Mouse (Mus musculus): ENCODE measurements at regions not wholly inside any gene's neighbourhood (a gene's known extent, or its start where the extent isn't known, plus 50 kb on each side); places are given as distances from the start of the nearest gene placed in this dataset.

GRCm38 (mm10) chr13:25750460-25751408 lies 480.4 kb upstream of the Nrsn1 start:
- no peak for DNase-seq (ENCODE audit: extremely low read depth, low read depth, low spot score)

DNA sequence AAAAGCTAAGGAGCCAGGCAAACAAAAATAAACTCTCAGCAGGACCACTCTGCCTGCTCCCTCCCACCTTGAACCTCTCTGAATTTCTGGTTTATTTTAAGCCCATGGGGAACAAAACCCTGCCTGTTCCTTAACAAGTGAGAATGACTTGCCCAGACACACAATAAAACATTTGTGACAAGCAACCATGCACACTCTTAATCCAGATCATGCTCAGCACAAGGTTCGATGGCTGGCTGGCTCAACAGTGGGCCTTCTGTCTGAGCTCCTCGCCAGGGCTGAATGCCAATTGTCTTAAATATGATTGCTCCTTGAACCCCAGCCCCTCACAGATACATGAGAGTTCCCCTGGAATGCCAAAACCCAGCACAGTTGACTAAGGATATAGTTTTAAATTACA lies 468.3 kb upstream of the Nrsn1 start:
- no peak for DNase-seq (ENCODE audit: extremely low read depth, low read depth, low spot score)

DNA sequence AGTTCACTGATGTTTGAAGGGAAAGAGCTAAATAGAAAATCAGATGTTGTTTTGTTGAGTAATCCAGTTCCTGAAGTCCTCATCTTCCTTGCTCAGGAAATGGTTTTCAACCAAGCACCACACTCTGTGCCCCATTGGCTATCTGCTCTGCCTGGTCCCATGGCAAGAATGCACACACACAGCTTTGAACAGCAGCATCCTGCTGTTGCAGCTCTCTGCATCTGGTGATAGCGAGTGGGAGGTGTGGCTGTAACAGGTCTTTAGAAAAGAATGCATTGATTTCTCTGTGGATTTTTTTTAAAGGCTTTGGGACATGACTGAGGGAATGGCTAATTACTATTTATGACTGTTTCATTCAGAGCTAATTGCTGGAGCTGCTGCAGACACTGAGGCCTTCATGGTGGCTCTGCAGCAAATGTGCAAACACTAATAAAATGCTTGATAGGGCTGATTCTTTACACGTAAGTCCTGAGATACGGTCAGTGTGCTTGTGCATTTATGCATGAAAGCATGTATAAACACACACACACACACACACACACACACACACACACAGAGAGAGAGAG lies 459.1 kb upstream of the Nrsn1 start:
- DNase-seq (ENCODE audit: extremely low read depth, low read depth, low spot score) = no peak

DNA sequence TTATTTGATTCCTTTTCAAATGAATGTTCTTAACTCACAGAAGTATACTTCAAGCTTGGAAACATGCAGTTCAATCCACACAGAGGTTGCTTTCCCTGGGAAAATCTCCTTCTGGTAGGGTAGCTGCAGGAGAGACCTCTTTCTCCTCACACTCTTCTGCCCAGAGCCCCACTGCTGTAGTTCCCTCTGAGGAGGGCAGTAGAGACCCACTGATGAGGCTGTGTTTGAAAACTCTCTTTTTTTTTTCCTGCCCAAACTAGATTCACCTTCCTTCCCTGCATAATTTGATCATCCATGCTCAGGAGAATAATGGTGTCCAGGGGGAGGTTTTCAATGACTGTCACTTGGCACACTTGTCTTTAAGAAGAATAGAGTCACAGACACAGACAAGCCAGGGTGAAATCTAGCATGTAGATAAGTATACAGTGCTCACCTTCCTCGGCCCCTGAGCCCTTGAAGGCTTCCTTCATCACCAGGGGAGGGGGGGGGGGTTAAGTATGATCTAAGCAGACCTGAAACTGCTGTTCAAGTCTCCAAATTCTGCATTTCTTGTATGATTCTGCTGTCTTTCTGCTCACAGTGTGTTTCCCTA lies 457.3 kb upstream of the Nrsn1 start:
- no peak for DNase-seq (ENCODE audit: extremely low read depth, low read depth, low spot score)

GRCm38 (mm10) chr13:25722595-25723525 lies 452.6 kb upstream of the Nrsn1 start:
- no peak for DNase-seq (ENCODE audit: extremely low read depth, low read depth, low spot score)

DNA sequence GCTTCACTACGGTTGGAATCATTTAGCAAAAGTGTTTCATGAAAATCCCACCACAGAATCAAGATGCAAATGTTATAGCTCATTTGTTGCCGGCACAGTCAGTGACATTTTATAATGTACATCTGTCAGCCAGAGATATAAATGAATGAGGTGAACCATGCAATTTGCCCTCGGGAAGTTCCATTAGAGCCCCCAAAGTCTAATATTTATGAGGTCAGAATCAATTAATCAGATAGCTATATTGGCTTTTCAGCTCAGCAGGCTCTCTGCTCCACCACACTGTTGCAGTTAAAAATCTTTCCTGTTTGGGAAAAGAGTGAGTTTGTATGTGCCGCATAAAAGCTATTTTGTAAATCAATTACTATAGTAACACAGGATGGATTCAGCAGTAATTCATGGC lies 430.7 kb upstream of the Nrsn1 start:
- DNase-seq (ENCODE audit: extremely low read depth, low read depth, low spot score) = no peak

DNA sequence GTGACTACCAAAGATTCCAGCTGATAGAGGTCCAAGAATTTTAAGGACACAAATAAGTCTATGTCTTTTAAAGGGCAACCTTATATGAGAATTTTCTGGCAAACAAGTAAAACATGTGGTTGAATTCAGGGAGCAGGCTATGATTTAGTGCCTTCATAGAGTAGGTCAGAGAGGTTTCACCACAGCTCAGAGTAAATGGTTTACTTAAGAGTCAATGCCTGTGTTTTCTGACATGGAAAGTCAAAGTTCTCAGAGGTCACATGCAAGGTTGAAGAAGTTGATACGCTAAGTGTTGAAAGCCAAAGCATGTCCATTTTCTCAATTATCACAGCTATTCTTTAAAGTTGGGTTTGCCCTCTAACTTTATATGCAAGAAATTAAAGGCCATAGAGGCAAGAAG lies 425.7 kb upstream of the Nrsn1 start:
- DNase-seq (ENCODE audit: extremely low read depth, low read depth, low spot score) = no peak

GRCm38 (mm10) chr13:25695017-25695604 lies 424.8 kb upstream of the Nrsn1 start:
- no peak for DNase-seq (ENCODE audit: extremely low read depth, low read depth, low spot score)

- DNase-seq (ENCODE audit: extremely low read depth, low read depth, low spot score) = no peak
These were observed 408.0 kb upstream of the Nrsn1 start for GRCm38 (mm10) chr13:25678221-25678735.

- no peak for DNase-seq (ENCODE audit: extremely low read depth, low read depth, low spot score)
These were observed 404.9 kb upstream of the Nrsn1 start for GRCm38 (mm10) chr13:25675208-25675607.

DNA sequence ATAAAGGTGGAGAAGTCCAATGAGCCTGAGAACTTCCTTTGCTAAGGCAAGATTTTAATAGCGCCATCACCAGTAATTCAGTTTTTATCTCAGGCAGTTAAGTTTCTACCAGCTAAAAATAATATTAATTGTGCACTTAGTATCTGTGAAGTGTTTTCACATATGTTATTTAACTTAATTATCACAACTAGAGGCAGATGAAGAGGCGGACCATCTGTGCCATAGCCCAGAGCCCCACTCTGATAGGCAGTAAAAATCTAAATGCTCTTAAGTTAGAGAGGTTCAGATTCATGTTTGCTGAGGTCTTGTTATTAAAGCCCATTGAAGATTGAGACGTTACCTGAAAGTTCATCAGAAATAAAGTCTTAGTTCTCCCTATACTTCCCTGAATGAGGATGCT lies 395.7 kb upstream of the Nrsn1 start:
- no peak for DNase-seq (ENCODE audit: extremely low read depth, low read depth, low spot score)

DNA sequence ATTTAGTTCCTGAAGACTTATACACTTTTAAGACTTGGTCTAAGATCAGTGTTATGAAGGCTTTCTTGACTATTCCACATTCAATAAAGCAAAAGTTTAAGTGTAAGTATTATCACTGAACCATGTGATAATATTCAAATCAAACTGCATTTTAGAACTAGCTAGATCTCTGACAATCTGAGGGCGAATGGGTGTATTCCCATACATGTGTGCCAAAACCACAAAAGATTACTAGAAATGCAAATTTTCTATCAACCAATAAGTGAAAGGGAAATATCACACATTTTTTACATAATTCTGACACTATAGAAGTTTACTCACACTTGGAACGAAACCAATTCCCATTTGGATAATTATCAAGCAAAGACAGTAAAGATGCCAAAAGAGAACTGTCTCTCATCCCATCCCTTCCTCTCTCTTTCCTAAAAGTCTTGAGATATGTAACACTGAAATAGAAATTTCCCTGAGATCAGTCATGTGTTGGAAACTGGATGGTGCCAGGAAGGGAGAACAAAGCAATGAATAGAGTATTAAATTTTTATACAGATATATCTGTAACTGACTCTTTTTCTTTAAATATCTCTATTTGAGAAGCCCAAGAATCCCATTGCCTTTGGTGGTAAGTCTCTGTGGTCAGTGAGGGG lies 394.8 kb upstream of the Nrsn1 start:
- no peak for DNase-seq (ENCODE audit: extremely low read depth, low read depth, low spot score)

- DNase-seq (ENCODE audit: extremely low read depth, low read depth, low spot score) = no peak
These were observed 378.1 kb upstream of the Nrsn1 start for GRCm38 (mm10) chr13:25648430-25648786.

DNA sequence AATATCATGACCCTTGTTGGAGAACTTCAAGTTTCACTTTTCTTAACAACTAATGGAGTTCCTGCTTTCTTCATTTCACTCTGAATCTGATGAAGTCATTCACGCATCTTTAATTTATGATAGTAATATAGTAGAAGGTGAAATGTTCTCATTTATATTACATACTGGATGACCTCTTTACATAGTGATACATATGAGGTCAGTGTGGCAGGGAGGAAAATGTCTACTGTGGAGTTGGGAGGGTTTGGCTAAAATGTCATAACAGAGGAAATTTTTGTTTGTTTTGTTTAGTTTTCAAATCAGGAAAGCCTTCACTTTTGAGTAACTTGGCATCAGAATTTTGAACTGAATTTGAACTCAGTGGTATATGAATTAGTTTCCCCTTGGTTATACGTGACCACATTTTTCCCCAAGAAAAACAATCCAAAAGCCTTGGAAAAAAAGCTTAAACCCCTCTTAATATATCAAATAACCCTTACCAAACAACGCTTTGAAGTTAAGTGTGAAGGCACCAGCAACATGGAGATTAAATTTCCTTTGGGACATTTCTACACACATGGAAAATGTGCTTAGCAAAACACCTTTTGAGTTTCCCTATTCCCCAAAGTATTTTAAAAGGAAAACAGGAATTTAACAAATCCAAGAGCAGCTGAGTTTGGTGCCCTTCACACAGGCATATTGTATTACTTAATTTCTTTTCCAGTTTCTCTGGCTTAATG lies 377.6 kb upstream of the Nrsn1 start:
- DNase-seq (ENCODE audit: extremely low read depth, low read depth, low spot score) = no peak

DNA sequence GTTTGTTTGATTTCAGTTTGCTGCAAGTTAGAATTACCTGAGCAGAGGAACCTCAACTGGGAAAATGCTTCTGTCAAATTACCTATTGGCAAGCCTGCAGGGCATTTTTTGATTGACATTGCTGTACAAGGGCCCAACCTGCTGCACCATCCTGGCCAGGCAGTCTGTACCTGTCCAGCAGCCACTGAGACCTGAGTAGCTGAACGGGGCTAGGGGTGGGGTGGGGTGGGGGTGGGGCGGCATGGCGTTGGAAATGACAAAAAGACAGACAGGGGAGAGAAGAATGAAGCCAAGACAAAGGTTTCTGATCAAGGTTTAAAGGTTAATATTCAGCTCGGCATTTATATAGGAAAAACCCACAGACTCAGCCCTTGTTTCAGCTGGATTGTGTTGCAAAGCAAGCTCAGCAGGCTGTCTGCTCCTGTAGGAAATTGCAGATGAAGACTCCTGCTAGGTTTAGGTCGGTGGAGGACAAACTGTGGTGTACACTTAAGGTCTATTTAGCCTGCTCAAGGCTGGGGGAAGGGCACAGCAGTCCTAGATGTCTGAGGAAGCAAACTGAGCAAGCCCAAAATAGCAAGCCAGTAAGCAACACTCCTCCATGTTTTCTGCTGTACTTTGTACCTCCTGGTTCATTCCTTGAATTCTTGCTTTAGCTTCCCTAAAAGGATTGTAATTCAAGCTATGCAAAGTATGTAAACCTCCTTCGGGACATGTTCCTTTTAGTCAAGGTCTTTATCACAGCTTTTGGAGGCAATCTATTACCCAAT lies 369.4 kb upstream of the Nrsn1 start:
- no peak for DNase-seq (ENCODE audit: extremely low read depth, low read depth, low spot score)

- no peak for DNase-seq (ENCODE audit: extremely low read depth, low read depth, low spot score)
These were observed 359.2 kb upstream of the Nrsn1 start for GRCm38 (mm10) chr13:25629466-25629865.

GRCm38 (mm10) chr13:25617578-25617977 lies 347.3 kb upstream of the Nrsn1 start:
- DNase-seq (ENCODE audit: extremely low read depth, low read depth, low spot score) = no peak

GRCm38 (mm10) chr13:25611986-25612385 lies 341.7 kb upstream of the Nrsn1 start:
- DNase-seq (ENCODE audit: extremely low read depth, low read depth, low spot score) = no peak

DNA sequence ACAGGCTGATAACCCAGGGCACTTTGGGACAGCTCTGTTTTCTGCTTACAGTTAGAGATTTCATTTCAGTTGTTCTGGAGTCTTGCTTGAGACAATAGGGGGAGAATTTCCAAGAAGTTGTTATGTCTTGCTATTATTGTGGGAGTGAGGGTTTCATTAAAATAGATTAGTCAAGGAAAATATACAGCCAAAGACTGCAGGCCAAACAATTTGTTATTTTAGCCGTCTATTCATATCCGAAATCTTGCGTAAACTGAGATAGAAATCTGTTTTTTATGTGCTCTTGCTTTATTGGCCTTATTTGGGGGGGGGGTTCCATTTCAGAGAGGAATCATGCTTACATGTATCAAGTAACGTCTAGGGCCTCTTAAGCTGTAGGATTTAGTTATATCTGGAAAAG lies 339.3 kb upstream of the Nrsn1 start:
- DNase-seq (ENCODE audit: extremely low read depth, low read depth, low spot score) = no peak

All from fat pad, adult 2 months (tissue).